ENCODE assay signal across 19 mouse cellular contexts in the genomic region with DNA sequence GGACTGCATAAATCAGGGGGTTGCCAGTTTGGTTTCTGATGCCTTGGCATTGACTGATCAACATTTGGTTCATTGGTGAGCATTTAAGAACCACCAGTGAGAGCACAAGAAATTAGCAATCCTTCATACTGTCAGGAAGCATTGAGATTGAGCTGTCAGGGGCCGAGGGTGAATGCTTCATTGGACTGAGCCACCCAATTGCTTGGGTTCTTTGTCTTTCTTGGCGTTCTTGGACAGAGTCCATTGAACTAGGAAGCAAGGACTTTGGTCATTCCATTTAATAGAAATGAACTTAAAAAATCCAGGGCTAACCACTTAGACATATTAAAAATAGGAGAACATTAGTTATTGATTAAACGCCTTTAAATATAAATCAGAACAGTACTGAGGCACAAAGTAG.
"Had no signal": no experiment of that assay in that cellular context is flagged by ENCODE, and none has a peak within 500 bp of the region (broad histone marks: within the 10 kb centered on the region; RNA-seq: fewer than 3 reads in every experiment).

No protein-coding gene starts in this region.

- H3K4me3 ChIP-seq: limb, embryonic 12.5 days; limb, embryonic 15.5 days; liver, embryonic 13.5 days; midbrain, embryonic 12.5 days; midbrain, embryonic 15.5 days; neural tube, embryonic 12.5 days; neural tube, embryonic 15.5 days had no signal

- H3K27me3 ChIP-seq: limb, embryonic 12.5 days; limb, embryonic 15.5 days; liver, embryonic 13.5 days; midbrain, embryonic 12.5 days; midbrain, embryonic 15.5 days; neural tube, embryonic 12.5 days; neural tube, embryonic 15.5 days had no signal

- ATAC-seq: midbrain, embryonic 15.5 days had no signal

- H3K27ac ChIP-seq: limb, embryonic 12.5 days; limb, embryonic 15.5 days; liver, embryonic 13.5 days; midbrain, embryonic 12.5 days; midbrain, embryonic 15.5 days; neural tube, embryonic 12.5 days; neural tube, embryonic 15.5 days; stomach, postnatal 0 days had no signal

- H3K4me1 ChIP-seq: limb, embryonic 12.5 days; limb, embryonic 15.5 days; liver, embryonic 13.5 days had no signal

- H3K9me3 ChIP-seq: limb, embryonic 12.5 days; limb, embryonic 15.5 days; liver, embryonic 13.5 days; midbrain, embryonic 12.5 days; midbrain, embryonic 15.5 days; neural tube, embryonic 12.5 days; neural tube, embryonic 15.5 days had no signal

- DNase-seq: kidney, postnatal 10 days; left cerebral cortex, postnatal 4 days; liver, embryonic 13.5 days; lung, adult 2 months; lung, postnatal 14 days; lung, postnatal 4 days; right cerebral cortex, adult 18-20 months; right cerebral cortex, postnatal 14 days; right cerebral cortex, postnatal 4 days; thymus, adult 2 months; thymus, postnatal 14 days; thymus, postnatal 4 days had no signal

- H3K4me2 ChIP-seq: limb, embryonic 12.5 days; limb, embryonic 15.5 days; liver, embryonic 13.5 days; midbrain, embryonic 12.5 days; midbrain, embryonic 15.5 days; neural tube, embryonic 12.5 days; neural tube, embryonic 15.5 days had no signal

- H3K9ac ChIP-seq: limb, embryonic 12.5 days; limb, embryonic 15.5 days; liver, embryonic 13.5 days; midbrain, embryonic 12.5 days; midbrain, embryonic 15.5 days; neural tube, embryonic 12.5 days; neural tube, embryonic 15.5 days had no signal

- H3K36me3 ChIP-seq: limb, embryonic 12.5 days; limb, embryonic 15.5 days; liver, embryonic 13.5 days; midbrain, embryonic 12.5 days; midbrain, embryonic 15.5 days; neural tube, embryonic 12.5 days; neural tube, embryonic 15.5 days had no signal
